Mouse (Mus musculus) heart, embryonic 11.5 days (tissue): ENCODE data around the gene Tgfb1i1. TPM values are rescaled to one million over a fixed set of nuclear protein-coding genes. Genes with fewer than 3 reads are reported as not detected.

Source experiments
- ATAC-seq: fragments of 200-750 bp; cut with Nextera tagmentation; replicated peaks from 2 replicates; pipeline ENCODE4 v1.8.0; 2017; ENCODE audit warnings: moderate library complexity; ENCODE audit not compliant: insufficient number of reproducible peaks, low FRiP score, low TSS enrichment
- H3K27ac ChIP-seq: fragments of 300-500 bp; sonication (generic); 2 replicates; pipeline ENCODE4 v1.5.1; 2014; ENCODE audit warnings: mild to moderate bottlenecking, low read depth, low read length
- H3K27me3 ChIP-seq: fragments of 300-500 bp; sonication (generic); 2 replicates; pipeline ENCODE4 v1.6.1; 2014; ENCODE audit warnings: mild to moderate bottlenecking, low read length, mixed read lengths; ENCODE audit not compliant: control insufficient read depth, insufficient read depth
- H3K36me3 ChIP-seq: fragments of 300-500 bp; sonication (generic); 2 replicates; pipeline ENCODE4 v1.6.1; 2014; ENCODE audit warnings: mild to moderate bottlenecking, low read length, moderate library complexity, mixed read lengths; ENCODE audit not compliant: control insufficient read depth, insufficient read depth
- H3K4me1 ChIP-seq: fragments of 300-500 bp; sonication (generic); 2 replicates; pipeline ENCODE4 v1.6.1; 2014; ENCODE audit warnings: low read length; ENCODE audit not compliant: control insufficient read depth, insufficient read depth
- H3K4me2 ChIP-seq: fragments of 300-500 bp; sonication (generic); 2 replicates; pipeline ENCODE4 v1.6.1; 2014; ENCODE audit warnings: mild to moderate bottlenecking, moderate library complexity
- H3K4me3 ChIP-seq: fragments of 300-500 bp; sonication (generic); 2 replicates; pipeline ENCODE4 v1.5.1; 2014; ENCODE audit warnings: low read depth, low read length
- H3K9ac ChIP-seq: fragments of 300-500 bp; sonication (generic); 2 replicates; pipeline ENCODE4 v1.6.1; 2014; ENCODE audit warnings: mild to moderate bottlenecking, low read depth, low read length, moderate library complexity
- H3K9me3 ChIP-seq: fragments of 300-500 bp; sonication (generic); replicated peaks from 2 replicates; pipeline ENCODE4 v1.6.1; 2016; ENCODE audit warnings: low read length; ENCODE audit not compliant: control insufficient read depth
- WGBS: fragments of 180-500 bp; shearing (Covaris S2); extraction: QIAGEN DNeasy Blood & Tissue Kit; methylation state at CpG from one replicate; pipeline ENCODE4 v1.1.7; 2014; ENCODE audit not compliant: insufficient replicate concordance; 5-methylcytosine and 5-hydroxymethylcytosine counted together
- microRNA-seq: library from miRNA; unstranded; fragments of <30 nt; microRNA quantifications from one replicate; pipeline ENCODE4, GENCODE M21; 2016; ENCODE audit warnings: borderline number of aligned reads
- polyA plus RNA-seq: library from polyadenylated mRNA; unstranded; fragments of >200 nt; fragmentation: Nextera tagmentation; extraction: Ambion mirVana; gene quantifications from 2 replicates; pipeline ENCODE4 v1.2.1, GENCODE M21; 2014

The Tgfb1i1 gene
- polyA plus RNA-seq, 1 experiment from 2014 or later = 168 TPM

GRCm38 (mm10) chr7:128304198-128304597 is 57.6 kb downstream of the Tgfb1i1 start:
- Histone ChIP-seq H3K9ac (no peak overlapping the region), H3K4me1 (no peaks in the 10 kb centered on the region), H3K27me3 (no peaks in the 10 kb centered on the region; the same call in 1 of the 2 replicates), H3K9me3 (no peaks in the 10 kb centered on the region), H3K36me3 (no peaks in the 10 kb centered on the region), H3K27ac (no peak overlapping the region), H3K4me3 (no peak overlapping the region), H3K4me2 (no peak overlapping the region)
- no peak for ATAC-seq
- WGBS = 75% methylated on average over 6 of the region's 6 CpGs

GRCm38 (mm10) chr7:128304907-128305306 is 58.3 kb downstream of the Tgfb1i1 start:
- 4% methylated on average over 5 of the region's 5 CpGs for WGBS
- H3K4me3 ChIP-seq = no peak overlapping the region
- H3K36me3 ChIP-seq = no peaks in the 10 kb centered on the region
- no peak for ATAC-seq
- H3K27ac ChIP-seq = no peak overlapping the region
- H3K9ac ChIP-seq = no peak overlapping the region
- no peaks in the 10 kb centered on the region; the same call in 1 of the 2 replicates for H3K27me3 ChIP-seq
- H3K4me1 ChIP-seq = no peaks in the 10 kb centered on the region; the same call in 1 of the 2 replicates
- H3K9me3 ChIP-seq = no peaks in the 10 kb centered on the region
- no peak overlapping the region for H3K4me2 ChIP-seq

Small RNA genes lying within 50 kb of the gene (microRNA-seq; reads per million reads assigned to microRNA genes)
- gene Mir3103 = 0.34 reads per million

Other genes with a start within 250 kb of the Tgfb1i1 start
- gene Trim72, start 242.9 kb upstream of the Tgfb1i1 start, polyA plus RNA-seq = 0.30 and 0.69 TPM in 2 replicates
- gene Itgam, start 184.2 kb upstream of the Tgfb1i1 start, polyA plus RNA-seq = 0.29 and 0.34 TPM in 2 replicates
- gene Gm49368, start 184.1 kb upstream of the Tgfb1i1 start, polyA plus RNA-seq = not detected in 2 replicates
- 0.06 and 0.11 TPM in 2 replicates for gene Itgax, start 117.3 kb upstream of the Tgfb1i1 start, polyA plus RNA-seq
- gene Itgad, start 92.4 kb upstream of the Tgfb1i1 start, polyA plus RNA-seq = not detected in 2 replicates
- 543 and 571 TPM in 2 replicates for gene Cox6a2, start 40.4 kb upstream of the Tgfb1i1 start, polyA plus RNA-seq
- gene Armc5, start 9.5 kb upstream of the Tgfb1i1 start, polyA plus RNA-seq = 7.7 and 8.7 TPM in 2 replicates
- 6.6 and 7.9 TPM in 2 replicates for gene 9130023H24Rik, start 8.8 kb upstream of the Tgfb1i1 start, polyA plus RNA-seq
- gene Slc5a2, start 18.8 kb downstream of the Tgfb1i1 start, polyA plus RNA-seq = 0.83 TPM in 1 of 2 replicates, not detected in the other
- gene BC017158, start 51.4 kb downstream of the Tgfb1i1 start, polyA plus RNA-seq = 18.1 and 18.2 TPM in 2 replicates
- gene Rgs10, start 171.9 kb downstream of the Tgfb1i1 start, polyA plus RNA-seq = 20.3 and 21.0 TPM in 2 replicates
- 26.0 and 26.6 TPM in 2 replicates for gene Tial1, start 214.9 kb downstream of the Tgfb1i1 start, polyA plus RNA-seq